Mouse (Mus musculus) liver, embryonic 12.5 days (tissue): ENCODE measurements around the gene Mrgprg. TPM values are rescaled to one million over a fixed set of nuclear protein-coding genes. Genes with fewer than 3 reads are reported as not detected.
A peak's percentile ranks its signal among the peaks of the same experiment; 100 is the strongest.

Source experiments
- ATAC-seq: fragments of 200-750 bp; cut with Nextera tagmentation; 2 replicates; pipeline ENCODE4 v1.8.0; 2017; ENCODE audit warnings: moderate number of reproducible peaks, mild to moderate bottlenecking, moderate library complexity
- H3K27ac ChIP-seq: fragments of 300-500 bp; sonication (generic); 2 replicates; pipeline ENCODE4 v1.5.1; 2016; ENCODE audit warnings: mild to moderate bottlenecking
- H3K27me3 ChIP-seq: fragments of 300-500 bp; sonication (generic); replicated peaks from 2 replicates; pipeline ENCODE4 v1.6.1; 2016; ENCODE audit warnings: mild to moderate bottlenecking, moderate library complexity
- H3K36me3 ChIP-seq: fragments of 300-500 bp; sonication (generic); 2 replicates; pipeline ENCODE4 v1.6.1; 2016; ENCODE audit warnings: mild to moderate bottlenecking, moderate library complexity
- H3K4me1 ChIP-seq: fragments of 300-500 bp; sonication (generic); 2 replicates; pipeline ENCODE4 v1.6.1; 2016
- H3K4me2 ChIP-seq: fragments of 300-500 bp; sonication (generic); 2 replicates; pipeline ENCODE4 v1.6.1; 2016; ENCODE audit warnings: mild to moderate bottlenecking, moderate library complexity
- H3K4me3 ChIP-seq: fragments of 300-500 bp; sonication (generic); 2 replicates; pipeline ENCODE4 v1.5.1; 2016; ENCODE audit warnings: mild to moderate bottlenecking, moderate library complexity
- H3K9ac ChIP-seq: fragments of 300-500 bp; sonication (generic); 2 replicates; pipeline ENCODE4 v1.6.1; 2016; ENCODE audit warnings: mild to moderate bottlenecking, moderate library complexity
- H3K9me3 ChIP-seq: fragments of 300-500 bp; sonication (generic); replicated peaks from 2 replicates; pipeline ENCODE4 v1.6.1; 2016; ENCODE audit warnings: mild to moderate bottlenecking, moderate library complexity
- WGBS: fragments of 180-500 bp; shearing (Covaris S2); methylation state at CpG from one replicate; pipeline ENCODE4 v1.1.7; 2016; ENCODE audit not compliant: insufficient replicate concordance; 5-methylcytosine and 5-hydroxymethylcytosine counted together
- polyA plus RNA-seq: library from polyadenylated mRNA; unstranded; fragments of >200 nt; fragmentation: Nextera tagmentation; extraction: Ambion mirVana; gene quantifications from 2 replicates; pipeline ENCODE4 v1.2.1, GENCODE M21; 2016

Gene Mrgprg
- polyA plus RNA-seq, 1 experiment from 2014 or later, result not detected

DNA sequence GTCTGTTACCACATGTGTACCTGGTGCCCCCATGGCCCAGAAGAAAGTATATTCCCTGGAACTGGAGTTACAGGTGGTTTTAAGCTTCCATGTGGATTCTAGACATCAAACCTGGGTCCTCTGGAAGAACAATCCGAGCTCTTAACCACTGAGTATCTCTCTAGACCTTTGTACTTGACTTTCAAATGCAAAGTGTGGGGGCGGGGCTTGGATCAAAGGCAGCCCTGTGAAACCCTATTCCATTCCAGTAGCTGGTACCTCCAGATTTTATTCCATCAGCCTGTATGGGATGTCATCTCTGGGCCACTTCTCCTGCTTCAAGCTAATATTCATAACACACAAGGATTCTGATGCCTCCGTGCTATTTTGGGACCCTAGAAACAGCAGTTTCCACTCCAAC is 9.3 kb upstream of the Mrgprg start:
- no peak overlapping the region for H3K4me2 ChIP-seq
- no peaks in the 10 kb centered on the region for H3K9me3 ChIP-seq
- no peak for ATAC-seq
- H3K9ac ChIP-seq, result no peak overlapping the region
- H3K4me1 ChIP-seq, result no peaks in the 10 kb centered on the region
- no peak overlapping the region for H3K27ac ChIP-seq
- WGBS, result 24% methylated on average over 3 of the region's 3 CpGs
- H3K27me3 ChIP-seq, result 0 out of 2 replicates have a peak, but pooled peaks cover 4% of the 10 kb centered on the region
- no peaks in the 10 kb centered on the region for H3K36me3 ChIP-seq
- no peak overlapping the region for H3K4me3 ChIP-seq

DNA sequence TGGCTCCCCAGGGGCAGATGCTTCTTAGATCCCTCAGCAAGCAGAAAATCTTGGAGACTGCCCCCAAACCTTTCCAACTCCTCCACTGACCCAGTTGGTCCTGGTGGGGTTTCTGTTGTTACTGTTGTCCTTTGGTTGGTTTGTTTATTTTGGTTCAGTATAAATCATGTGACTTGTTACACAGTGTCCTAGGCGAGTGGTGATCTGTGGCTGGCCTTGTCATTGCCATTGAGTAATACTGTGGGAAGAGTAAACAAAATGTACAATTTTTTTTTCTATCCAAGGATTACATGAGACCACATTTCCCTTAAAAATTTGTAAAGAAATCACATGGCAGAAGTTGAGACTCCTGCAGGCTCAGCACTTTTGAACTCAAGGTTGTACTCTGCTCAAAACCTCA is 2.7 kb upstream of the Mrgprg start:
- H3K9ac ChIP-seq, result no peak overlapping the region
- peaks cover 28% of the 10 kb centered on the region for H3K27me3 ChIP-seq
- no peaks in the 10 kb centered on the region for H3K9me3 ChIP-seq
- no peak overlapping the region for H3K27ac ChIP-seq
- H3K4me3 ChIP-seq, result no peak overlapping the region
- H3K36me3 ChIP-seq, result no peaks in the 10 kb centered on the region
- H3K4me1 ChIP-seq, result no peaks in the 10 kb centered on the region
- no peak for ATAC-seq
- H3K4me2 ChIP-seq, result no peak overlapping the region
- 20% methylated on average over 1 of the region's 1 CpGs for WGBS

DNA sequence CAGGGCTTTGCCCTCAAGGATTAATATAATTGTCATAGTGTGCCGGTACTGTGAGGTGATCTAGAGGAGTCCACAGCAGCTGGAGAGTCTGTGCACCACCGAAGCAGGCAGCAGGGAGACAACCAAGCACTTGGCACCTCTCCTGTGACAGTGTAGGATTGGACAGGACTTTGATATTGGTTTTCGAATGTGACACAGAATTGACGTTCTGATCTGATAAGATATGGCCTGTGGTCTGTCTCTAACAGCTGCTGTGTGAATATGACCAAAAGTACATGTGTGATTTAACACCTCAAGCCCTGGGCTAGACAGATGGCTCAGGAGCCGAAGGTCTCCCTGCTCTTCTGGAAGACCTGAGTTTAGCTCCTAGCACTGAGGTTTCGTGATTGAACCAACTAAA is 1.5 kb upstream of the Mrgprg start:
- Histone ChIP-seq H3K36me3 (no peaks in the 10 kb centered on the region), H3K4me1 (no peaks in the 10 kb centered on the region), H3K9ac (no peak overlapping the region), H3K9me3 (no peaks in the 10 kb centered on the region), H3K27ac (no peak overlapping the region), H3K27me3 (peaks cover 39% of the 10 kb centered on the region), H3K4me3 (no peak overlapping the region), H3K4me2 (no peak overlapping the region)
- WGBS, result 46% methylated on average over 6 of the region's 6 CpGs
- ATAC-seq, result no peak

DNA sequence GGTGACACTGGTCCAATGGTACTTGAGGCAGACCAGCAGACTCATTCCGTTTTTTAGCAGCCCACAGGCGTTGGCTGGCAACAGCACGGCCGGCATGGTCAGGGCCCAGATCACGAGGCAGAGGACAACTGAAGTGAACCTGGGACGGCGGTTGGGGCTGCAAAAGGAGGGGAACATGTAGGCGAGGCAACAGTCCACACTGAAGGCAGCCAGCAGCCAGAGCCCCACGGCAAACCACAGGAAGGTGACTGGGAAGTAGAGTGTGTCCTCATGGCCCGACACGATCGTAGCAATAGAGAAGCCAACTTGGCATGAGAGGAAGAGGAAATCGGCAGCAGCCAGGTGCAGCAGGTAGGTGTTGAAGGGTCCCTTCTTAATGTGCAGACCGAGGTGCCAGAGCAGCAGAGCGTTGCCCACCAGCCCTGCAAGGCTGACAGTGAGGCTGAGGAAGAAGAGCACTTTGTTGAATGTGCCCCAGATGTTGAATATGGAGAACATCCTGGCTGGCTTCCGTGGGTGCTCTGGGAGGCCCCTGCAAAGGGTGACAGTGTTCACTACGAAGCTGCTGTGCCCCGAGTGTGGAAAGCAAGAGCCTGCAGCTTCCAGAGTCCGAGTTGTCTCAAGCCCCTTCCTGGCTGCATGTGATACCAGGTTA is 1.8 kb downstream of the Mrgprg start:
- Histone ChIP-seq H3K36me3 (no peaks in the 10 kb centered on the region), H3K9ac (no peak overlapping the region), H3K27me3 (peaks cover 47% of the 10 kb centered on the region), H3K9me3 (no peaks in the 10 kb centered on the region), H3K4me1 (no peaks in the 10 kb centered on the region), H3K4me3 (no peak overlapping the region), H3K27ac (no peak overlapping the region), H3K4me2 (no peak overlapping the region)
- no peak for ATAC-seq
- 45% methylated on average over 19 of the region's 19 CpGs for WGBS

DNA sequence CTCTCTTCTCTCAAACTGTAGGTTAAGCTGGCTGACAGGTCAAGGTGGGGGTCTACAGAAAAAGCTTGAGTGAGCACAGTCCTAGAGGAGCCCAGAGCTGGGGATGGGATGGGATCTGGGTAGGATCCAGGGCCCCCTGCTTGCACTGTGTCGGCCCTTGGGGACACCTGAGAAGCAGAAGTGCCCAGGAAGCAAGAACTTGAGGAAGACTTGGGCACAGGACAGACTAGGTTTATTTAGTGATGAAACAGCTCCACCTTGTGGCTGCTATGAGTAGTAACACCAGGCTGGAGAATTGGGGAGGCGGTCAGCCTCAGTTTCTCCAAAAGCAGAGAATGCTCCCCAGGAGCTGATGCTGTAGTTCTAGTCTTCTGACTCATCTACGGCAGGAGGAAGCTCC is 3.0 kb downstream of the Mrgprg start:
- no peak for ATAC-seq
- peaks cover 52% of the 10 kb centered on the region for H3K27me3 ChIP-seq
- no peak overlapping the region for H3K4me2 ChIP-seq
- no peaks in the 10 kb centered on the region for H3K36me3 ChIP-seq
- no peak overlapping the region for H3K27ac ChIP-seq
- H3K9me3 ChIP-seq, result no peaks in the 10 kb centered on the region
- H3K4me1 ChIP-seq, result no peaks in the 10 kb centered on the region
- no peak overlapping the region for H3K4me3 ChIP-seq
- H3K9ac ChIP-seq, result no peak overlapping the region
- WGBS, result 13% methylated on average over 3 of the region's 3 CpGs

DNA sequence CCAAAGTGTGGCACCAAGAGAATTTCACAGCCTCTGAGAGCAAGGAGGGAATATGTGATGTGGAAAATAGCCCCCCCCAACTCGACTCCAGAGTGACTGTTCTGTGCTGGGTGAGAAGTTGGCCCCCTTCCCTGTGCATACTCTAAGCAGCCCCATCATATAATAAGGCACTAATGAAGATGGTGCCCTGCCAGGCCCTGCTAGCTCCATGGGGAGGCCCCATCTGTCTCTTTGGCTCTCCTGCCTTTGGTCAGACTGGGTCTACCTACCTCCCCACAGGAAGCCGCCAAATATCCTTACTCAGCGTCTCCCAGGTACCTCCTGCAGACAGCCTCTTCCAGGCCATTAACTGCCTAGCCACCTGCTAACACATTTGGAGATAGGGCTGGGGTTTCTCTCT is 7.8 kb downstream of the Mrgprg start:
- 47% methylated on average over 3 of the region's 3 CpGs for WGBS
- no peak overlapping the region for H3K4me3 ChIP-seq
- no peak overlapping the region for H3K27ac ChIP-seq
- H3K36me3 ChIP-seq, result no peaks in the 10 kb centered on the region
- ATAC-seq, result no peak
- no peaks in the 10 kb centered on the region for H3K9me3 ChIP-seq
- peaks cover 63% of the 10 kb centered on the region for H3K27me3 ChIP-seq
- H3K4me2 ChIP-seq, result no peak overlapping the region
- no peak overlapping the region for H3K9ac ChIP-seq
- H3K4me1 ChIP-seq, result peaks cover 23% of the 10 kb centered on the region

DNA sequence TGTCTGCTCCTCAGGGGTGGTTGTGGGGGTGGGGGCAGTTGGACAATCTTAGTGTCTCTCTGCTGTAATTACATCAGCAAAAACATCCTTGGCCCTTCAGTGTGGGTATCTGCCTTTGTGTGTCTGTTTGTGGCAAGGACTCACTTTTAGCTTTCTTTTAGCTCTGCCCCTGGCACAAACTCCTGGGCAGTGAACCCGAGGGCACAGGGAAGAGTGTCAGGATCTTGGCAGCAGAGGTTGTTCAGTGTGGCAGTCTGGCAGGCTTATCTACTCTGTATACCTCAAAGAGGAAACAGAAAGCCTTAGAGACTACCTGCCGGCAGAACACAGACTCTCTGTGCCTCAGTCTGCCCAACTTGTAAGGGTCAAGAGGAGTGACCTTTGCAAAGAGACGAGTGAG is 9.1 kb downstream of the Mrgprg start:
- no peaks in the 10 kb centered on the region for H3K36me3 ChIP-seq
- no peak overlapping the region for H3K9ac ChIP-seq
- H3K9me3 ChIP-seq, result no peaks in the 10 kb centered on the region
- H3K4me2 ChIP-seq, result peak overlapping the region; percentile 58
- H3K27me3 ChIP-seq, result peaks cover 63% of the 10 kb centered on the region
- no peak for ATAC-seq
- H3K4me3 ChIP-seq, result no peak overlapping the region
- H3K4me1 ChIP-seq, result peaks cover 23% of the 10 kb centered on the region
- no peak overlapping the region for H3K27ac ChIP-seq
- 43% methylated on average over 3 of the region's 3 CpGs for WGBS

DNA sequence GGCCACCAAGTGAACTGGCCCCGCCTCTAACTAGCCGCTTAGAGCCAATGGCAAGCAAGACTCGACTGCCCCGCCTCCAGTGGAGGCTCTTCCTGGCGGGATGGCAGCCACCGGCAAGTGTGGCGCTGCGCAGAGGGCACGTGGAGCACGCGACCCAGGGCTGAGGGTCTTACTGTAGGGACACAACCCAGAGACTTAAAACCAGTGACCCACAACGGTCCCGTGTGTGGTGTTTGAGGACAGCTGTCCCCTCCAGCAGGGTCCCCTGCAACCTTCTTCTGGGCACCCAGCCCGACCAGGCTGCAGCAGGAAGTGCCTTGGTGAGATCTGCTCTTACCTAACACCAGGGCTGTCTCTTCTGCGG is 9.8 kb downstream of the Mrgprg start:
- Histone ChIP-seq H3K9me3 (no peaks in the 10 kb centered on the region), H3K4me1 (peaks cover 23% of the 10 kb centered on the region), H3K36me3 (no peaks in the 10 kb centered on the region), H3K27me3 (peaks cover 67% of the 10 kb centered on the region), H3K27ac (no peak overlapping the region), H3K4me2 (peak overlapping the region; percentile 58), H3K9ac (no peak overlapping the region), H3K4me3 (peak overlapping the region; percentile 32)
- WGBS, result 2% methylated on average over 15 of the region's 15 CpGs
- ATAC-seq, result peak; percentile 71

DNA sequence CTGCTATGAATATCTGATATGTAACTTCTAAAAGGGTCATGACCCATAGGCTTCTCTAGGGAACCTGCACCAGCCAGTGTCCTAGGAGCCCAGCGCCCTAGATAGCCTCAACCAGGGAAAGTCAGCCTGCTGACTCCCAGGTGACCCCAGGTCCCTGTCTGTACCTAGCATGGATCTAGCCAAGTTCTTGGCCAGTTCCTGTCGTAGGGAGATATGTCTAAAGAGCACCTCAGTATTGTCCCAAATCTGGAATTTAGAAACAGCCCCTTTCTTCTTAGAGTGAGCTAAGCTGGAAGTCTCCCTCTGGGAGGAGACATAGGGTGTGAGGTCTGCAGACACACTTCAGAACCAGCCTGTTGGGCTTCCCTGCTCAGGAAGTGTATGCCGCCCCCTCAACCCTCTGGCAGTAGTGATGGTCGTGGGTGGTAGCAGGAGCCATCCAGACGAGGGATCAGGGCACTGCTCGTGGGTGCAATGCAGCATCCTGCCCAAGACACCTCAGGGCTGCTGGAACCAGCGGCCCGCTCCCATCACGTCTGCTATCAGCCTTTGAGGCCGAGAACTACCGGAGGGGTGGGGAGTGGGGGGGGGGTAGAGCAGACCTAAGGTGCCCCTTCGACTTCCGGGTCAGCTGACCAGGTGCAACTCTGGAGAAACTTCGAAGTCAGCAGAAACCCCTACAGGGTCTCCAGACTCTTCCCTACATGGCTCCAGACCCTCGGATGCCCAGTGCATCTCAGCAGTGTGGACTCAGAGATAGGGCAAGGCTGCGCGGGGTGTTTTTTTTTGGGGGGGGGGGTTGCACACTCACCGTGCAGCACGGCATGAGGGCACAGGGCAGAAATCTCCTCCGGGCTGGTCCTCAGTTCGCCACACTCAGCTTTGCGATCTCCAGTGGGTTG is 10.4 kb downstream of the Mrgprg start, which contains the start of gene Osbpl5:
Osbpl5 (minus strand) TSS at position 861 of the 902 bp plus-strand sequence.
- H3K27me3 ChIP-seq, result peaks cover 67% of the 10 kb centered on the region
- H3K9ac ChIP-seq, result no peak within 1 kb of the TSS
- H3K9me3 ChIP-seq, result no peaks in the 10 kb centered on the region
- no peak for ATAC-seq
- H3K27ac ChIP-seq, result no peak within 1 kb of the TSS
- H3K36me3 ChIP-seq, result no peaks in the 10 kb centered on the region
- H3K4me1 ChIP-seq, result peaks cover 23% of the 10 kb centered on the region
- H3K4me2 ChIP-seq, result peak within 1 kb of the TSS; percentile 58
- peak within 1 kb of the TSS; percentile 32 for H3K4me3 ChIP-seq
- WGBS, result 14% methylated on average over 22 of the region's 22 CpGs

DNA sequence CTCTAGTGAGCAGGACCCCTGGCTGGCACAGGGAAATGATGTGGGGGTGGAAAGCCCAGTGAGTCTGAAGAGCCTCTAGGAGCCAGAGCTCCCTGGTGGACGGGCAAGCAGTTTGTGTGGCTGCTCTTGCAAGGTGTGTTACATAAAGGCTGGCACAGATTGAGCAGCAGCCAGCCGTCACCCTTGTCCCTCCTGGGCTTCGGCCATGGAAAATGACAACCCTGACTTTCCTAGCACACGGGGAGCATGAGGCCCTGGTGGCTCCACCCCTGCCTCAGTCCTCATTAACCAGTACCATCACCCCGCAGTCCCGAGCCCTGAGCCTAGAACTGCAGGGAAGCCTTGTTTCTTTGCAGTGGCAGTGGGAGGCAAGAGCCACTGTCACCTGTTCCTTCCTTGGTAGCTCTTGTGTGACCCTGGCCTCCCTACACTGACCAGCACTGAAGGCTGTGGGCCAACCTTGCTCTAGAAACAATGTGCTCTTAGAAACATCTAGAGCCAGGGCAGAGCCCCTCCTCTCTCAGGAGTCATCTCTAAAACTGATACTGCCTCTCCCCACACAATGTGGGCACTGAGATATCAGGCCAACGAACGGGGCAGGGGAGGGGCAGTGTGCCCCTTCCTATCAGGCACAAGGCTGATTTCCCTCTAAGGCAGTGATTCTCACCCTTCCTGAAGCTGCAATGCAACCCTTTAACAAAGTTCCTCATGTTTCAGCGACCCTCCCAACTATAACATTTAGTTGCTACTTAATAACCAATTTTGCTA is 11.3 kb downstream of the Mrgprg start:
- no peak overlapping the region for H3K9ac ChIP-seq
- H3K4me2 ChIP-seq, result no peak overlapping the region
- 0 out of 2 replicates have a peak, but pooled peaks have one; percentile 37 for ATAC-seq
- H3K27me3 ChIP-seq, result peaks cover 67% of the 10 kb centered on the region
- H3K4me3 ChIP-seq, result no peak overlapping the region
- H3K27ac ChIP-seq, result no peak overlapping the region
- peaks cover 23% of the 10 kb centered on the region for H3K4me1 ChIP-seq
- no peaks in the 10 kb centered on the region for H3K36me3 ChIP-seq
- 44% methylated on average over 9 of the region's 9 CpGs for WGBS
- H3K9me3 ChIP-seq, result no peaks in the 10 kb centered on the region

DNA sequence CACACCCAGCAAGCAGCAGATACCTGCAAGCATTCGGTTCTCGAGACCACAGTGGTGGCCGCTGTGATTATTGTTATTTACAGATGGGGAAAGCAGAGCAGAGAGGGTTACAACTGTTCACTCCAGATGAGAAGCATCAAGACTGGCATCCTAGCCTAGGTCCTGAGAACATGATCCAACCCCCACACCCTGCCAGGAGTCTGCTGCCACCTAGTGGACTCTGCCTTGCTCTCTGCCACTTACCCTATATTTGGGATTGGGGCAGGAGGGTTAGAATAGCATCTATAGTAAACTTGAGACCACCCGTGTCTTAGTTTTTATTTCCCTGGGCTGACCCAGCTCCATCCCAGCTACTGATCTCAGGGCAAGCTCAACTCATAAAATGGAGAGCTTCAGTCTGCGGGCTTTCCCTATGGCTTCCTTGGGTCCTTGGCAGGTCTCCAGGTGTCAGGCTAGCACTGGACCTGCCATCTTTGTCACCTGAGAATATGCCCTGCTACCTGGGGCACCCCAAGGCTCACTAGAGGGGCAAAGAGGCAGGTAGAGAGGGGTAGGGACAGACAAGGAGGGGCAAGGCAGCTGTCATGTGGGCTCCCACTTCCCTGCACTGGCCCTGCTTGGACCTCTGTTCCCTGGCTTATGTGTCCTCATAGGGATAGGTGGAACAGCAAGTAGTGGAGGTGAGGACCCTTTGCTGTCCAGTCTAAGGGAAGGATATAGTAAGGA is 12.6 kb downstream of the Mrgprg start:
- H3K36me3 ChIP-seq, result no peaks in the 10 kb centered on the region
- H3K27ac ChIP-seq, result no peak overlapping the region
- no peak overlapping the region for H3K9ac ChIP-seq
- no peak overlapping the region for H3K4me3 ChIP-seq
- peaks cover 23% of the 10 kb centered on the region for H3K4me1 ChIP-seq
- H3K9me3 ChIP-seq, result no peaks in the 10 kb centered on the region
- no peak for ATAC-seq
- 37% methylated on average over 5 of the region's 5 CpGs for WGBS
- H3K4me2 ChIP-seq, result no peak overlapping the region
- H3K27me3 ChIP-seq, result peaks cover 74% of the 10 kb centered on the region
